Mouse (Mus musculus) embryo, embryonic 10 days (tissue): ENCODE measurements around the gene Map3k4.
A peak's percentile ranks its signal among the peaks of the same experiment; 100 is the strongest.

Experiments
- DNase-seq: peaks from one replicate; pipeline ENCODE4 v3.0.0-alpha.2; 2015; ENCODE audit warnings: low spot score

The Map3k4 gene

DNA sequence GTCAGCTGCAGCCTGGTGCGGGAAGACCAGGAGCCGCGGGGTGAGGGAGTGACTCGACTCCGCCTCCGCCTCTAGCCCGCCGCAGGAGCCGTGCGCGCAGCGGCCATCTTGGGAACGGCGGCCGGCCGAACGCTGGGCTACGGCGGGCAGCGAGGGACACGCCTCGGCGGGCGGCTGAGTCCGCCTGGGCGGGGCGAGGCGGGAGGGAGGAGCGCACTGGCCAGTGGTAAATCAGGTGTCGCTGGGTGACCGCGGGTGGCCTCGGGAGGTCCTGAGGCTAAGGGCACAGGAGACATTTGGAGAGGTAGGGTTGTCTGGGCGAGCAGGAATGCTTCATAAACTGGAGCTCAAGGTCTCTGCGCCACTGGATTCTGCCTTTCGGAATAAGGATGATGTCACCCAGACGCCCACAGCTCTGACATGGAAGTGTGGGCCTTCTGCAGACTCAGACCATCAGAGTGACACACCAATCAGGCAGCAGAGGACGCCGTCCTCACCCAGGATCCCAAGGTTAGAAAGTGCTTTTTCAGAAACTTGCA is at the start of gene Map3k4:
Gene Map3k4 (minus strand): TSS at position 134 of the 539 bp plus-strand sequence.
- peak; percentile 96 for DNase-seq

DNA sequence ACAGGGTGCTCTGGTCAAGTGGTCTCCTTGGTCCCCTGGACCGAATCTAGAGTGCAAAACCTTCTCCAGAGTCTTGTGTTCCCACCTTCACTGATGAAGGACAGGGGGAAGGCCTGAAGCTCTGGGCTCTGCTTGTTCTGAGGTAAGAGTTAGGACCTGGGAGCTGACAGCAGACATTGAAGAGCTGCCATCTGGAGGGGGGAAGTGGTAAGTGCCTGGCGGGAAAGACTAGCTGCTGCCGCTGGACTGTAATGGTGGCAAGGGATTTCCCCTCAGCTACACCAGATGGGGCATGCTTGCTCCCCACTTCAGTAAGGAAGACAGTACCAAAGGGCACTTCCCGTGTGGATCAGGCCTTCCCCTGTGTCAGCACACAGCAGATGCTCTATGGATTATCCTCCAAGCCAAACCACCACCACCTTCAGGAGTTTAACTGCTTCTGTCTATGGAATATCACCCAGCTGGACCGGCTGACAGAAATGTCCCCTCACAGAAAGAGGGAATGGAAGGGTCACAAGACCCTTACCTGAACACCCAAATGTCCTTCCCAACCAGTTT is 48.9 kb upstream of the Map3k4 start:
- DNase-seq, result peak; percentile 79

DNA sequence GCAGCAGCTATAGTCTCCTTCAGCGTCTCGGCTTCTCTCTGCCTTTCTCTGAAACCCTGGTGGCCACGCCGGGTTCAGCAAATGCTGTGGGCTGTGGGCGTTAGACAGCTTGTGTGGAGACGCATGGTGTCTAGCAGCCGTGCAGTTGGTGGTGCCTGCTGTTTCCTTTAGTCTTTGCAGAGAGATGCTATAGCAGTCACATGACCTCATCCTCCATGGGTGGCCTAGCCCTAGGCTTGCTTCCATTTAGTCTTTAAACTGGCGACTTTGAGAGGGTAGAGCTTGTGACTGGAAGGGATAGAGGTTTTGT is 45.8 kb upstream of the Map3k4 start:
- peak; percentile 9 for DNase-seq

DNA sequence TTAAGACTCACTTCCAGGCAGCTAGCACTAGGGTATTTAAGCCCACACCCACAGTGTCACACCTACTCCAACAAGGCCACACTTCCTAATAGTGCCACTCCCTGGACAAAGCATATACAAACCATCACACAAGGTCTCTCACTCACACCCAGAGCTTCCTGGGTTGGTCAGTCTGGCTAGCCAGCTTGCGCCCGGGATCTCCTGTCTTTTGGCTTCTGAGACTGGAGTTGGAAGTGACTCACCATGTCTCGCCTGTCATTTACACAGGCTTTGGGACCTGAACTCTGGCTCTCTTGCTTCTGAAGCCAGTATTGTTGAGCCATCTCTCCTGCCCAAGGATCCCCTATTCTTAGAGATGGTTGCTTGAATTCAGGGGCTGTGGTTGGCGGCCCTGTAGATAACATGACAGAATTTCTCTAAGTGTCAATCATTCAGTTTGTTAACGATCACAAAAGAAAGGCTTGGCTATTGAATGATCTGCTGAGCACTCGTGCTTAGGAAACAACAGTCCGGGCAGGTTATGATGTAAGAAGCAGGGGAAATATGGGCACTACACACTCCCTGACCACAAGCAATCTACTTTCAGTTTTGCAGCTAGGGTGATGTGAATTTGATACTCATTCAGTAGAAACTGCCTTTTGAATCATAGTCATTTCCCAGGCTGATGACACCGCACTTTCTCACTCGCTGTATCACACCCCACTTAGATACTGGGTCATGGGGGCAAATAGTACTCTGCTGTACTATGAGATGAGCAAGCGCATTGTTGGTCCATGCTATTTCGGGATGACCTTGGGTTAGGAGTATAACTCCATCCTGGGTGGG is 45.2 kb upstream of the Map3k4 start:
- no peak for DNase-seq

DNA sequence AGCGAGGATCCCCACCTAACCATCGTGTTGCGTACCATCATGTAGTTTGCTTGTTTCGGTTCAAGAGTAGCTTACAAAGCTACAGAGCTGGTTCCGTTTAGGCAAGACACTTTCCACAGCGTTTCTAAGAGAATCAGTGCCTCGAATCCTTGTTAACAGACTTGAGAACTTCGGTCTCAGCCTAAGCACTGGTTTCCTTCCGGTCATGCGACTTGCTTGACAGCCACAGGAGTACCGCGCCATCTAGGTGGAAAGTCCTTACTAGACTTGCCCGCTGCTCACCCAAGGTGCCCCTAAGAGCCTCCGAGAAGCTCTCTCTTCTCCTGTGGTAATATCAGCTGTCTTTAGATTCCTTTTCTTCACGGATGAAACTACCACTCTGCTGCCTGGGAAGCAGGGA is 41.3 kb upstream of the Map3k4 start:
- DNase-seq, result no peak

DNA sequence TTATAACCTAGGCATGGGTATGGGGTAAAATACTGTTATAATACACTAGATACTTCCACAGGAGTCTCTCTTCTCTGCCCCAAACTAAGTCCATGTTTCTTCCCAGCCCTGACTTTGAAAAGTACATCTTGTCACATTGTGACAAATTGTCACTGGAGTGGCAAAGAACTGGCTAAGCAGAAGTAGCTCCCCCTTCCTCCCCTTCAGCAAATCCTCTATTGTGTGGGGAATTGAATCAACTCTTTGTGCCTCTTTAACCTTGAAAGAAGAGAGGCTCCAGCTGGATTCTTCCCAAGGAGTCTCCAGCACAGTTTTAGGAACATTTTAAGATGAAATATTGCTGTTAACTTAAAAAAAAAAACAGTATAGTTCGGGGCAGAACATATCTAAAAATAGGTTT is 34.2 kb upstream of the Map3k4 start:
- DNase-seq, result peak; percentile 34

DNA sequence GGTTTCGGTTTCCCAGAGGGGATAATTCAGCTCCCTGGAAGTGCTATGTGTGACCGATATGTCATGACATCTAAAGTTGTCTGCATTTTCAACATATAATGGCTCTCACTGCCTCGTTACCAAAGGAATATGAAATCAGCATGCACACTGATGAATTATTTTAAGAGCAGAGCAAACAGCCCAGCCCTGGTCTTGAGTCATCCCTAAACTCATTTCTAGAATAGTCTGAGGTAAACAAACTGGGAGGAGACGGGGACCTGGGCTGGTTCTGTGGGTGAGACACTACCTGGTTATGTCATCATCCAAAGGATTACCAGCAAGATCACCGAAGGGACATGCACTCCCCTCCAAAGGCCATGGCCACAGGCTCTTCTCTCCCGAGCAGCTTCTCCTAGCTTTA is 33.0 kb upstream of the Map3k4 start:
- no peak for DNase-seq

DNA sequence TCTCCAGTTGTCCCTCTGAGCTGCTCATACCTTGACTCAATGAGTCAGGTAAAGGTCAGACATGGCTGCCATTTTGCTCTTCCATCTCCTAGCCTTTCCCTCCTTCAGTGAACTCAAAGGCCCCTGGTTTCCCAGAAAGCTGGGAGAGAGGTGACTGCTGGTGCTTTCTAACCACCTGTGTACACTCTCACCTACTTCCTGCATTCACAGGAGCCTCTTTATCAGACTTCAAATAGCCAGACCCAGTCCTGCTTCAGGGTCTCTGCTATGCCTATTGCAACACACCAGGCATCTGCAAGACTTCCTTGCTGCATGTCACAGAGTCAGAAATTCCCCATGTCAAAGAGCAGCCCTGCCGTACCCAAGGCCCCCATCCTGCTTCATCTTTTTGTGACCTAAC is 28.9 kb upstream of the Map3k4 start:
- DNase-seq, result no peak

DNA sequence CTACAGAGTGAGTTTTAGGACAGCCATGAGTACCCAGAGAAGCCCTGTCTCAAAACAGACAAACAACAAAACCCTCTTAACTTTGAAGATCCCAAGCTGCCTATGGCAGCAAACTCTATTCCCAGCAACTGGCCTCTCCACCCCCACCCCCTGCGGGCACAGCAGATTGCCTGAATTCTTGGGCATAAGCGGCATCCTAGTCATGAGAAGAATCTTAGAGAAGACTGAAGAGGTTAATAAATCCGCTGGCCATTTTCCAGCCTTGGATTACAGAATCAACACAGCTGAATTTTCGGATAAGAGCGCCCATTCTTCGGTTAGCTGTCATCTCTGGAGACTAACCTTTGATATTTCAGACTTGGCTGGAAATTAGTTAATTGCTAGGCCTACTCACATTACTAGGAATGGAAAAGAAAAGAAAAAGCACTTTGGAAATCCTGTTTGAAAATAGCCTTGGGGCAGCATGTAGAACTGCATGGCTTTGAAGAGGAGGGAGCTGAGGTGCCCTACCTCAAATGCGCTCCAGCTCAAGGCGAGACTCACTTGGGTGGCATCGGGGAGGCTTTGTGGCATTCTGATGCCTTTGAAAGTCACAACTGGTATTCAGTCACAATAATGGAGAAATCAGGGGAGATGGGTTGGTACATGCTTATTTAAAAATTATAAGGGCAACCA is 25.2 kb upstream of the Map3k4 start:
- DNase-seq, result no peak

DNA sequence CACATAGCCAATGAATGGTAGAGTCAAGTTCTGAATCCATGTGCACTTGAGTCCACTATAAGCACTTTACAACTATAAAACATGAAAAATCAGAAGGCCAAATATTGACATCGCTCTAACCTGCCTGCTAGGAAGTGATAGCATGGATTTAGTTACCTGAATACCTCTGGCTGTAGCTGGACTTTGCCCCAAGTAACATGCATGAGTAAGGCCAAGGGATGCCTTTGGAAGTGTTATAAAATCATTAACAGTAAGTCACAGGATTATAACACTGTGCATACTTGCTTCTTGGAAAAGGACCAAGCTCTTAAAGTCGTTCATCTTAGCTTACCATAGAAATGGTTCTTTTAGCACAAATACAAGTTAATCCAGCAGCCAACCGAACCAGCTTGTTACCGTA is 18.6 kb upstream of the Map3k4 start:
- DNase-seq, result no peak

DNA sequence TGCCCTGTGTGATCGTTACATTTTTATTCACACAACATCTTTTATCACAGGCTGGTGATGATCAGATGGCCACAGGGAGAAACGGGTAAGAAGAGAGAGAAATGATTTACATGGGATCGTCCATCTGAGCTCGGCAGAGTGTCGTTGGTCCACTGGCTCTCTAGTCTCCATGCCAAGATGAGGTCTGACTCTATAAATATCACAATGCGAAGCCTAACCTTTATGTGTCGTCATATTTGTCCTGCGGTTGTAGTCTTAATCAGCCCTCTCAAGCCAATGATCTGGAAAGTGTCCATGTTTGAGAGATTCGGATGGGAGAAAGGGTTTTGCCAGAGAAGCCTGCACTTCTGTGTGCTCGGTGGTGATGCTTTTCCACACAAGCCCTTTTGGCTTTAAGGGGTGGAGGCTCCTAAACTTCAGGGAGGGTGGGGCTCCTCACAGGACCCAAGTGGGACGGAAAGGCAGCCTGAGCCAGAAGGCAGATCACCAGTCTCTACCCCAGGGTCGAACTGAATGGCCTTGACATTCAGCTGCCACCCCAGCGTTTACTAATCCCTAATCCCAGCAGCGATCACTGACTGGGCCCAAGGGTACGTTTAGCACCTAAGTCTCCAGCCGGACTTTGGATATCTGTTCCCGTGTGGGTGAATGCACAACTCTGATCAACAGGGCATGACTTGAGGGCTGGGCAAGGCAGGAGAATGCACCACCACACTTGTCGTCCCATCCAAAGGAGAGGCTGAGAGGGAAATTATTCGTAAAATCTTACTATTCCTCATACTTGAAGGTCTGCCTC is 17.7 kb upstream of the Map3k4 start:
- DNase-seq, result no peak

DNA sequence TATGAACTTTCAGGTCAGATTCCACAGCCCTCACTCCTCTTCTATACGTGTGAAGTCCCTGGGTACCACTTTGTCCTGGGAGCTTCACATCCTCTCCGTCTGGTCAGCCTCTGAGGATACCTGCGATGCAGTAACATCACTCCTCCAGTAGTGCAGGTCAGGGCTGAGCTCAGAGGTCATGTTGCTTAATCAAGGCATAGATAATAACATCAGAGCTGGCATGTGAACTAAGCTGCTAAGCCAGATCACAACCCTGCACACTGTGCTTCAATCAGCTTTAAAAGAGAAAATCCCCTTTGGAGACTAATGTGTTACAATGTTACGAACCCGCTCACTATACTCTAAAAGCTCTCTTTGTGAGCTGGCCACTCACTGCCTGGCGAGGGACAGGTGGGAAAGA is 16.5 kb upstream of the Map3k4 start:
- DNase-seq, result no peak

DNA sequence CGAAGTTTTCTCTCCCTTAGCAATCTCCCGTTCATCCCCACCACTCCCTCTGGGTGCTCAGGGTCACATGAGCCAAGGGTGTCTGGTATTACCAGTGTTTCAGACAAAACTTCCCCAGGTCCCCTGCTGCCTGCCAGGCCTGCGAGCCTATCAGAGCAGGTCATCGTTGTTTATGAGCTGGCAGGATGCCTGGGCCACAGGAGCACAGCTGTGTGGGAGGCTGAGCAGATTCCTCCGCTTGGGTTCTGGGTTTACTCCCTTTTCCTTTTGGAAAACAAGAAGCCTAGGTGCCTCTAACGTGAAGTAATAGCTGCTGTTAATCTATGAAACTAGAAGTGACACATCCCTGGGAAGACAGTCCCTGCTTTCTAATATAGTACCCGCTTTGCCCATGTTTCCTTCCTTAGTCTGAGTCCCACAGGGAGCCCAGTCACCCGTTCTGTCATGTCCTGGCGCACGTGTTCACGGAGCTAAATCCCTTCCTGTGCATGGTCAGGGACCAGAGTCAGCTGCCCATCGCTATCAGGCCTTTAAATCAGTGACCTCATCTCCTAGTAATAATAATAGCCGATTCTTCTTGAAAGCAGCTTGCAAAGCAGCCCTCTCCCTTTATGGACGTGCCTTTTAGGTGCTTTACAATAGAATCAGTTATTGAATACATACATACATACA is 9.4 kb upstream of the Map3k4 start:
- peak; percentile 34 for DNase-seq

DNA sequence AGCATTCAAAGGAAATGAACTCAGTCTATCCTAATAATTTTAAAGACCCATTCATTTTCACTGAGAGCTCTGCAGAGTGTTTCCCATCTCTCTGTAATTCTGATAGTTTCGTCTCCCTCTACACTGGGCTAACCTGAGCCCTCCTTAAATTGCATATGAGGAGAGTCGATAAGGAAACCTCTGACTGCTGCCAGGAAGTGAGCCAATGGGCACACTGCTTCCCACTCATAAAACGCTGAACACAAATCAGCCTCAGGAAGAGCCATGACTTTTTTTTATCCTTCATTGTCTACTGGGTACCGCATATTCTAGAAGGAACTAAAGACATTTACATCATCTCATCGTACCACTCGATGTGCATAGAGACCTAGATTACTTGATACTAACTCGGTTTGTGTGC is 1.2 kb upstream of the Map3k4 start:
- no peak for DNase-seq

DNA sequence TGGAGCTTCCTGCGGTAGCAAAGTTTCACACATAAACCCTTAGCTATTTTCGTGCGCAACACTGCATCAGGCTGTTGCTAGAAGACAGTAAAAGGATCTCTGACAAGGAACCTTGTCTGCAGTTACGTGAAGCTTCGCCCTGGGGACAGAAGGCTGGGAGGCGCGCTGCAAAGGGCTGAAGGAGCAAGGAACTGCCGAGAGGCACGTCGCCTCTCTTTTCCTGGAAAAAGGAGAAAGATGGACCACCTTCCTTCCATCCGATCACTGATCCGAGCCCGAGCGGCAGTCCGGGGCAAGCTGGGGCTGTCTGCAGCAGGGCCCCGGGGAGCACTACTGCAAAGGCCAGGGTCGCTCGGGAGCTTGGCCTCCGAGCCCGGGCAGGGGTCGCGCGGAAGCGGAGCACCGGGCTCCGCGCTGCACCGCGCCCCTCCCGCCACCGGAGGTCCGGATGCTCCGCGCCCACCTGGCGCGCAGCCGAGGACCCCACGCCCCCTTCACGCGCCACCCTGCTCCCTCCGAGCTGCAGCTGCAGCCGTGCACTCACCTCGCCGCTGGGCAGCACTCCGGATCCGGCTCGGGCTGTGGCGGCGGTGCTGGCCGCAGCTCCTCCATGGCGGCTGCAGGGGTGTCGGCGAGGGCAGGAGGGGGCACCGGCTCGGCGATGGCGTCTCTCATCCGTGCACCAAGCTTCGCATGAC is 493 bp downstream of the Map3k4 start:
- DNase-seq, result peak; percentile 67

DNA sequence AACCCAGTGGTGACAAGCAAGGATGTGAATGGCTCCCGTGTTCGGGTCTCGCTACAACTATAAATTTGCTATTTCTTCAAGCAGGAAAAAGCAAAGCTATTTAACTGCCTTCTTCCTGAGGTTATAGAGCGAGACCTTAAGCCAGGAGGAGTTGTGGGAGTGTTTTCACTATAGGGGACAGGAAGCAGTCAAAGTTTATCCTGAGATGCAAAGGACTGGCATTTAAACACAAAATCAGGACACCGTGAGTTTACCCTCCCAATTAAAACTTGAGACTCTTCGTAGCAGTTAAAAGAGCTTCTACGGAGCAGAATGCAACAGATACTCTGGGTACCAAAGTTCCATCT is 1.0 kb downstream of the Map3k4 start:
- DNase-seq, result no peak

DNA sequence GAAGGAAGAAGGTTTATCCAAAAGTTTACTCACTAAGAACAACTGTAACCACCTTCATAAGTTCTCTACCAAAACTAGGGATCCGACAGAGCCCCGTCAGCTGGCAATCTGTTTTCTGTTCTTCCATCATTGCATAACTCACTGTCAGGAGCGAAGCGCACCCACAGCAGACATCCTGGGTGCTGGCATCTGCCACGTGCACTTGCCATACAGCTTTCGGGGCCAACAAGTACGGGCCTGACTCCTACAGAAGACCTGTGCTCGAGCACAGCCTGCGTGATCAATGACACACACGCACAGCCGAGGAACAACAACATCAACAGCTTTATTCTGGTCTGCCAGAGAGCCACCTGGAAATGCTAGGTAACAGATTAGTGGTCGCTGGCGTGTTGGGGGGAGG is 2.3 kb downstream of the Map3k4 start:
- DNase-seq, result no peak

DNA sequence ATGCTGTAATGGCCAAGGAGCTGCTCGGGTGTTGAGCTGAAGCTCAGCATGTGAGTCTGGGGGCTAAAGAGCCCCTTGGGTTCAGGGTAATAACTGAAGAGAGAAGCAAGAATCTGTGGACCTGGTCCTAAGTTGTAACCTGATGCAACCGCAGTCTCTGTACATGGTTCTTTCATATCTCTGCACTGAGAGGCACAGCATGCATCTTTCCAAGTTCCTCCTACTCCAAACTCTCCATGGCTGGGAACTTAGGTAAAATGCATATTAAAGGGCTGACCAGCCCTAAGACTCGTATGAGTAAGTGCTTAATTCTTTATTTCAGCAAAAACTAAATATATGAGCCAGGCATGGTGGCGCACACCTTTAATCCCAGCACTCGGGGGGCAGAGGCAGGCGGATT is 6.3 kb downstream of the Map3k4 start:
- no peak for DNase-seq

DNA sequence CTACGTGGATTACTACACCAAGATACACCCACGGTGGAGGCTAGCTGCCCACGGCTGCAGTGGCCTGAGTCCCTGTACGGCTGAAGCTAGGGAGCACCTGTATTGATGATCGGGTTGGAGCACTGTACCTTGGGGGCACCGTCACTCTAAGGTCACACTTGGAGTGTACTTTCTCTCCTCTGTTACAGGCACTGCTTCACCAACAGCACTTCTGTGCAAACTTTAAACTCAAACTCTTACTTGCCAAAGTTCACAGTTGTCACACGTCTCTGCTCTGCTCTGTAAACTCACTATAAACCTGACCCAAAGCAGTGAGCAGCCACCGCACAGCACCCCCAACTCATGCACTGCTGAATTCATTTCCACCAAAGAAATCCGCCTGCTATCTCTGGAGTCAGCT is 9.1 kb downstream of the Map3k4 start:
- no peak for DNase-seq

DNA sequence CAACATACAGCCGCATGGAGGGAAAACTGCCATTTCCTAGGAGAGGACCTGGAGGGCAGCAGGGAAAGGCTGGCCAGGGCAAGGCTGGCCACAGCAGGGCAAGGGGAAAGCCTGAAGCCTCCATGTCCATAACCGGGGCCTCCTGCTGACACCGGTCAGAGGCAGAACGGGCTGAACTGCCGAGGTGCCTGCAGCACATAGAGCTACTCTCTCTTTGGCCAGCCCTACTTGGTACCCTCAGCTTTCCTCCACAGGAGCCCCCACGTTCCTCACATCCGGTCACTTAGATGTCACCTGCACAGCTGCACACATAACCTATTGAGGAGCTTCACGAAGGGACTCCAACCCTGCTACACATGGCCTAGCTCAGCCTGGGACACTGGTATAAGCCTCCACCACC is 9.5 kb downstream of the Map3k4 start:
- DNase-seq, result no peak
